Mouse (Mus musculus) hematopoietic stem cell, adult 5-6 weeks (primary cell): ENCODE measurements around the gene Mycn. TPM values are rescaled to one million over a fixed set of nuclear protein-coding genes. Genes with fewer than 3 reads are reported as not detected.

ENCODE experiments used
- ATAC-seq, 2 experiments: fragments of 125-278 bp in 1 of 2; replicated peaks in 1 of 2; 2 replicates each; pipeline ENCODE4 v1.8.0; 2016 to 2017; ENCODE audit warnings: inconsistent platforms in 2 of 2, mild to moderate bottlenecking in 2 of 2, moderate number of reproducible peaks in 2 of 2, low read depth in 1 of 2, moderate TSS enrichment in 1 of 2; ENCODE audit not compliant: low FRiP score in 2 of 2, poor library complexity in 2 of 2, severe bottlenecking in 2 of 2, insufficient read depth in 1 of 2, low TSS enrichment in 1 of 2
- total RNA-seq: library from RNA; stranded (forward); fragments of 172-1452, 232-1000 nt; gene quantifications from 2 replicates; pipeline ENCODE4 v1.2.3, GENCODE M21; 2017

Mycn gene
- total RNA-seq, 1 experiment from 2014 or later = 30.1 TPM

DNA sequence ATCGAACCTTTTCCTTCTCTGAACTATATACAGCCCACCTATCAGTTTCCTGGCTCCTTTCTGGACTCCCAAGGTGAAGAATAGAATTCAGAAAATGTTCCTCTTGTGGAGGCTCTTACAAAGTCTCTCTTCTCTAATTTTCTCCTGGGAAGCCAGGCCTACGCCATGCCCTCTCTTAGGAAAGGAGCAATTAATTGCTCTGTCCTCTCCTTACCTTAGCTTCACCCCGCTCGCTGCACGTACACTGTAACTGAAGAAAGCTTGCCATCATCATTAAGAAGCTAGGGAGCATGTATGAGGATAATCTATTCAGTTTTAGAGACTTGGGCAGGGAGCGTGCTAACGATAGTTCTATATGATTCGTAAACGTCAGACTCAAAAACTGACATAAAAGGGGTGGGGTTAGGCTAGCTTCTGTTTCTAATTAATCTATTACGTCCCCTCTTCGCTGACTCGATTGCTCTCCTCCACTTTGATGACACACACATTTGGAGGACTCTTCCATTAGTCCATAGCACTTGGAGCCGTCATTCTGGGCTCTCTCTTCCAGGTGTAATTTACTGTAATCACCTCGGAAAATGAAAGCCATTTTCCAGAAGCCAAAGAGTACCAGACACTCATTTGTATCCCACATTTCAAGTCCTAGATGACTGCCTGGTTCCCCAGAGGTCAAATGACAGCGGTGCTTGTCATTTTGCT lies 55.4 kb downstream of the Mycn start:
- no peak for ATAC-seq
